Comparison of ENCODE assay signal across 19 mouse cellular contexts in the genomic region with DNA sequence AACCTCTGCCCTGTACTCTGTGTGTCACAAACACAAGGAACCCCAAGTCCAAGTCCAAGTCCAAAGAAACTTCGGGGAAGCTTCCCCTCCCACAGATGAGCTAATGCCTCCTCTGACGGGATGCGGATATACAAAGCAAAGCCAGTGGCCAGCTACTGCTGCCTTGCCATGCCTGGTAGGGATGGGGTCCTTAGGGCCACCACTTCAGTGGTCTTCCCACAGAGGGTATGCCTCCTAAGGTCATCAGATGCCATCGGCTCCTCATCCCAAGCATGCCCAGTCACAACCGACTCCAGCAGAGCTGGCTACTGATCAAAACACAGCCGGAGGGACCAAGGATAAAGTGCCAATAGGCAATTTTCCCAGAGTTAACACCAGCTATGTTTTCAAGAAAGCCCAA. TPM values are rescaled to one million over a fixed set of nuclear protein-coding genes. Genes with fewer than 3 reads are reported as not detected.
DNase-seq lines count a peak whose midpoint lies in the region; ATAC-seq and TF ChIP-seq lines count a peak whose summit lies in the region.
"Had no signal": no experiment of that assay in that cellular context is flagged by ENCODE, and none has a peak within 500 bp of the region (broad histone marks: within the 10 kb centered on the region; RNA-seq: fewer than 3 reads in every experiment).

No protein-coding gene starts in this region.

- TF ChIP-seq CTCF in lung, embryonic 14.5 days (IDR thresholded peaks at IDR 0.05; ENCODE audit: low read depth) = no peak

- H3K4me1 ChIP-seq in lung, embryonic 14.5 days (ENCODE audit: insufficient read depth) = no peaks in the 10 kb centered on the region; the same call in 1 of the 2 replicates
- H3K4me1 ChIP-seq in embryonic facial prominence, embryonic 12.5 days = peaks cover 46% of the 10 kb centered on the region
- H3K4me1 ChIP-seq in limb, embryonic 12.5 days (replicated peaks) = peaks cover 83% of the 10 kb centered on the region
- H3K4me1 ChIP-seq: liver, embryonic 15.5 days had no signal

- no peak overlapping the region for H3K4me2 ChIP-seq in lung, embryonic 14.5 days
- H3K4me2 ChIP-seq in embryonic facial prominence, embryonic 12.5 days (replicated peaks) = no peak overlapping the region
- H3K4me2 ChIP-seq in limb, embryonic 12.5 days = 0 out of 2 replicates have a peak overlapping the region, but pooled peaks have one; percentile 9
- H3K4me2 ChIP-seq: embryonic facial prominence, embryonic 15.5 days; hindbrain, embryonic 14.5 days; liver, embryonic 15.5 days; midbrain, embryonic 11.5 days had no signal

- no peak overlapping the region for H3K4me3 ChIP-seq in lung, embryonic 14.5 days (ENCODE audit: low read depth, low read length)
- H3K4me3 ChIP-seq in embryonic facial prominence, embryonic 12.5 days = no peak overlapping the region
- no peak overlapping the region for H3K4me3 ChIP-seq in limb, embryonic 12.5 days (replicated peaks)
- H3K4me3 ChIP-seq: embryonic facial prominence, embryonic 15.5 days; liver, embryonic 15.5 days had no signal

- 54% methylated on average over 6 of the region's 6 CpGs for WGBS in lung, embryonic 14.5 days
- 85% methylated on average over 6 of the region's 6 CpGs for WGBS in embryonic facial prominence, embryonic 12.5 days
- WGBS in limb, embryonic 12.5 days = 68% methylated on average over 6 of the region's 6 CpGs

- peak; percentile 16 for DNase-seq in heart, adult 8-10 months (ENCODE audit: low spot score)
- no peak for DNase-seq in heart, postnatal 4 days
- peak; percentile 12 for DNase-seq in lung, embryonic 14.5 days
- DNase-seq in lung, postnatal 4 days = no peak
- no peak for DNase-seq in retina, embryonic 14.5 days (ENCODE audit: low spot score)
- DNase-seq: cerebellum, adult 9-11 months; gastrocnemius, postnatal 25 days; kidney, adult 18-20 months; layer of hippocampus, postnatal 36 days; right cerebral cortex, adult 18-20 months; thymus, postnatal 25 days had no signal

- no peaks in the 10 kb centered on the region for H3K27me3 ChIP-seq in lung, embryonic 14.5 days (ENCODE audit: insufficient read depth, low read length)
- H3K27me3 ChIP-seq in embryonic facial prominence, embryonic 12.5 days = no peaks in the 10 kb centered on the region
- H3K27me3 ChIP-seq in limb, embryonic 12.5 days = no peaks in the 10 kb centered on the region
- H3K27me3 ChIP-seq: embryonic facial prominence, embryonic 15.5 days; liver, embryonic 15.5 days had no signal

- peak; percentile 13; the same call in 1 of the 2 replicates for ATAC-seq in lung, embryonic 14.5 days (ENCODE audit: insufficient read depth)
- ATAC-seq in embryonic facial prominence, embryonic 12.5 days (ENCODE audit: insufficient number of reproducible peaks, insufficient read depth, low FRiP score, low TSS enrichment) = no peak
- no peak for ATAC-seq in limb, embryonic 12.5 days (ENCODE audit: insufficient number of reproducible peaks, insufficient read depth, low FRiP score, low TSS enrichment, low read depth)
- ATAC-seq: forebrain, embryonic 16.5 days had no signal

- H3K9ac ChIP-seq in lung, embryonic 14.5 days = no peak overlapping the region
- H3K9ac ChIP-seq in embryonic facial prominence, embryonic 12.5 days = no peak overlapping the region
- no peak overlapping the region for H3K9ac ChIP-seq in limb, embryonic 12.5 days (replicated peaks)
- H3K9ac ChIP-seq: embryonic facial prominence, embryonic 15.5 days; hindbrain, embryonic 14.5 days; liver, embryonic 15.5 days had no signal

- H3K36me3 ChIP-seq in lung, embryonic 14.5 days (ENCODE audit: insufficient read depth) = no peaks in the 10 kb centered on the region
- H3K36me3 ChIP-seq in embryonic facial prominence, embryonic 12.5 days = peaks cover 10% of the 10 kb centered on the region; the same call in 1 of the 2 replicates
- H3K36me3 ChIP-seq in limb, embryonic 12.5 days = peaks cover 17% of the 10 kb centered on the region
- H3K36me3 ChIP-seq: embryonic facial prominence, embryonic 15.5 days; liver, embryonic 15.5 days had no signal

- H3K27ac ChIP-seq in lung, embryonic 14.5 days (ENCODE audit: low read depth) = peak overlapping the region; percentile 26; the same call in 1 of the 2 replicates
- H3K27ac ChIP-seq in embryonic facial prominence, embryonic 12.5 days = peak overlapping the region; percentile 12; the same call in 1 of the 2 replicates
- H3K27ac ChIP-seq in limb, embryonic 12.5 days = peak overlapping the region; percentile 97
- H3K27ac ChIP-seq: hindbrain, embryonic 14.5 days; kidney, postnatal 0 days; liver, embryonic 15.5 days had no signal

- H3K9me3 ChIP-seq in lung, embryonic 14.5 days (ENCODE audit: low read depth, low read length) = no peaks in the 10 kb centered on the region
- no peaks in the 10 kb centered on the region for H3K9me3 ChIP-seq in embryonic facial prominence, embryonic 12.5 days
- no peaks in the 10 kb centered on the region for H3K9me3 ChIP-seq in limb, embryonic 12.5 days
- H3K9me3 ChIP-seq: embryonic facial prominence, embryonic 15.5 days; liver, embryonic 15.5 days had no signal

RNA-seq across cellular contexts. Expression of gene Nkd2, which starts 10.9 kb away (rescaled TPM):
- total RNA-seq in heart, adult 8-10 months (2022) = 1 to 10 TPM in 3 of 4 experiments, under 1 TPM in 1; 0.75 to 1.9 (median 1.2) TPM
- 1 to 10 TPM; 9.2 to 9.7 TPM for total RNA-seq in heart, postnatal 4 days (2021)
- polyA plus RNA-seq in lung, embryonic 14.5 days (2014; fragmentation: Nextera tagmentation; extraction: Ambion mirVana) = 4.6 and 4.8 TPM in 2 replicates
- 25.2 and 27.7 TPM in 2 replicates for polyA plus RNA-seq in embryonic facial prominence, embryonic 12.5 days (2016; fragmentation: Nextera tagmentation; extraction: Ambion mirVana)
- 57.5 and 61.6 TPM in 2 replicates for polyA plus RNA-seq in limb, embryonic 12.5 days (2016; fragmentation: Nextera tagmentation; extraction: Ambion mirVana)

Comparison
In these comparisons a context has a peak if more than half of its experiments do, and no peak if none do; other contexts are left out.
1. DNase-seq: peak in heart, adult 8-10 months (single experiment) and lung, embryonic 14.5 days (single experiment); none in heart, postnatal 4 days (single experiment), lung, postnatal 4 days (0 of 2) and retina, embryonic 14.5 days (single experiment).
2. H3K27ac ChIP-seq: peak in every context shown above with its lines; median percentile 97 in limb, embryonic 12.5 days; 26 in lung, embryonic 14.5 days; 12 in embryonic facial prominence, embryonic 12.5 days.